Mouse (Mus musculus): ENCODE measurements around the gene Pon3.

DNA sequence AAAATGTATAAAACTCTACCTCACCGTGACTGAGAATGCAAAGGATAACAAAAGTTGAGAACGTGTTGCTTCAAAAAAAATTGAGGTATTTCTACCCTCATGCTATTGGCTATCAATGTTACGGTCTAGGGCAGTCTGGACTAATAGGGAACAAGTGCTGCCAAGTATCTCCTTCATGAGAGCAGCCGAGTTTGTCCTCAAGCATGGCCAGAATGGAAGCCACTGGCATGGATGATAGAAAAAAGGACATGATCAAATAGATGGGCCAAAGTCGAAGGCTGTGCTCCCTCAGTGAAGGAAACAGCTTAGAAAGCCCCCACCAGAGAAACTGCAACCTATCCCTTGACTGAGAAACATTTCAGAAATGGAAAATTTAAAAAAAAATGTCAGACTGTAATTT, 68.0 kb downstream of the Pon3 start:
- TF ChIP-seq CTCF (conservative IDR thresholded peaks at IDR 0.05; ENCODE audit: insufficient read depth, insufficient read length, low read depth, low read length) (no peak), POLR2A (IDR thresholded peaks at IDR 0.05; ENCODE audit: low read depth, low read length) (no peak)

All from kidney, adult 2 months (tissue).